Mouse (Mus musculus): ENCODE measurements around the gene 1700001O22Rik. TPM values are rescaled to one million over a fixed set of nuclear protein-coding genes. Genes with fewer than 3 reads are reported as not detected.
A peak's percentile ranks its signal among the peaks of the same experiment; 100 is the strongest.

1700001O22Rik gene
- polyA plus RNA-seq, 1 experiment from 2014 or later, result 1.8 TPM

- ATAC-seq (ENCODE audit: insufficient number of reproducible peaks, insufficient read depth, low FRiP score, low read depth), result no peak
- Histone ChIP-seq H3K36me3 (ENCODE audit: control insufficient read depth, insufficient read depth, low read length) (no peaks in the 10 kb centered on the region), H3K9ac (ENCODE audit: low read length) (no peak overlapping the region), H3K9me3 (ENCODE audit: control insufficient read depth, low read length) (no peaks in the 10 kb centered on the region), H3K27ac (replicated peaks in 1 of 2; ENCODE audit: control insufficient read depth in 1 of 2, insufficient read depth in 1 of 2, low read depth in 2 of 2, low read length in 2 of 2) (peak overlapping the region; percentile 77 to 92), H3K4me2 (ENCODE audit: low read length) (no peak overlapping the region), H3K4me1 (ENCODE audit: control insufficient read depth in 2 of 2, insufficient read depth in 2 of 2, low read length in 2 of 2) (peaks cover 21 to 30% of the 10 kb centered on the region in 2 experiments), H3K4me3 (ENCODE audit: control insufficient read depth in 1 of 2, insufficient read depth in 1 of 2, low read depth in 1 of 2, low read length in 2 of 2) (no peak overlapping the region), H3K27me3 (ENCODE audit: control insufficient read depth, insufficient read depth, low read length) (no peaks in the 10 kb centered on the region)
- WGBS, result 74% methylated on average over 8 of the region's 8 CpGs
Measured at GRCm38 (mm10) chr2:30773313-30774005, 30.0 kb downstream of the 1700001O22Rik start.

- Histone ChIP-seq H3K27me3 (ENCODE audit: control insufficient read depth, insufficient read depth, low read length) (no peaks in the 10 kb centered on the region), H3K4me1 (ENCODE audit: control insufficient read depth in 2 of 2, insufficient read depth in 2 of 2, low read length in 2 of 2) (peaks cover 21 to 33% of the 10 kb centered on the region in 2 experiments), H3K27ac (replicated peaks in 1 of 2; ENCODE audit: control insufficient read depth in 1 of 2, insufficient read depth in 1 of 2, low read depth in 2 of 2, low read length in 2 of 2) (peak overlapping the region; percentile 78 to 92), H3K9me3 (ENCODE audit: control insufficient read depth, low read length) (no peaks in the 10 kb centered on the region), H3K4me3 (ENCODE audit: control insufficient read depth in 1 of 2, insufficient read depth in 1 of 2, low read depth in 1 of 2, low read length in 2 of 2) (no peak overlapping the region), H3K4me2 (ENCODE audit: low read length) (peak overlapping the region; percentile 90), H3K36me3 (ENCODE audit: control insufficient read depth, insufficient read depth, low read length) (no peaks in the 10 kb centered on the region), H3K9ac (ENCODE audit: low read length) (peak overlapping the region; percentile 55; the same call in 1 of the 2 replicates)
- ATAC-seq (ENCODE audit: insufficient number of reproducible peaks, insufficient read depth, low FRiP score, low read depth), result peak; percentile 33
- 37% methylated on average over 15 of the region's 15 CpGs for WGBS
Measured at GRCm38 (mm10) chr2:30772581-30773312, 30.7 kb downstream of the 1700001O22Rik start.

GRCm38 (mm10) chr2:30771806-30772460 is 31.5 kb downstream of the 1700001O22Rik start:
- peaks cover 21 to 33% of the 10 kb centered on the region in 2 experiments for H3K4me1 ChIP-seq (ENCODE audit: control insufficient read depth in 2 of 2, insufficient read depth in 2 of 2, low read length in 2 of 2)
- whole genome bisulfite sequencing, result 2% methylated on average over 19 of the region's 19 CpGs

GRCm38 (mm10) chr2:30771368-30771805 is 32.1 kb downstream of the 1700001O22Rik start:
- peaks cover 21 to 33% of the 10 kb centered on the region in 2 experiments for H3K4me1 ChIP-seq (ENCODE audit: control insufficient read depth in 2 of 2, insufficient read depth in 2 of 2, low read length in 2 of 2)
- ATAC-seq (ENCODE audit: insufficient number of reproducible peaks, insufficient read depth, low FRiP score, low read depth), result 0 out of 2 replicates have a peak, but pooled peaks have one; percentile 2

More at GRCm38 (mm10) chr2:30771806-30772460, 31.5 kb downstream of the 1700001O22Rik start:
- H3K36me3 ChIP-seq (ENCODE audit: control insufficient read depth, insufficient read depth, low read length), result no peaks in the 10 kb centered on the region
- H3K9ac ChIP-seq (ENCODE audit: low read length), result peak overlapping the region; percentile 83
- no peaks in the 10 kb centered on the region for H3K9me3 ChIP-seq (ENCODE audit: control insufficient read depth, low read length)
- H3K4me3 ChIP-seq (ENCODE audit: control insufficient read depth in 1 of 2, insufficient read depth in 1 of 2, low read depth in 1 of 2, low read length in 2 of 2), result peak overlapping the region; percentile 44 to 56
- H3K4me2 ChIP-seq (ENCODE audit: low read length), result peak overlapping the region; percentile 90
- peak; percentile 61 for ATAC-seq (ENCODE audit: insufficient number of reproducible peaks, insufficient read depth, low FRiP score, low read depth)
- peak overlapping the region; percentile 78 to 92 for H3K27ac ChIP-seq (replicated peaks in 1 of 2; ENCODE audit: control insufficient read depth in 1 of 2, insufficient read depth in 1 of 2, low read depth in 2 of 2, low read length in 2 of 2)
- H3K27me3 ChIP-seq (ENCODE audit: control insufficient read depth, insufficient read depth, low read length), result no peaks in the 10 kb centered on the region

GRCm38 (mm10) chr2:30769187-30769586 is 34.3 kb downstream of the 1700001O22Rik start:
- Histone ChIP-seq H3K4me2 (ENCODE audit: low read length) (no peak overlapping the region), H3K27ac (replicated peaks in 1 of 2; ENCODE audit: control insufficient read depth in 1 of 2, insufficient read depth in 1 of 2, low read depth in 2 of 2, low read length in 2 of 2) (no peak overlapping the region), H3K4me3 (ENCODE audit: control insufficient read depth in 1 of 2, insufficient read depth in 1 of 2, low read depth in 1 of 2, low read length in 2 of 2) (no peak overlapping the region), H3K4me1 (ENCODE audit: control insufficient read depth in 2 of 2, insufficient read depth in 2 of 2, low read length in 2 of 2) (peaks cover 21 to 33% of the 10 kb centered on the region in 2 experiments), H3K36me3 (ENCODE audit: control insufficient read depth, insufficient read depth, low read length) (no peaks in the 10 kb centered on the region), H3K9me3 (ENCODE audit: control insufficient read depth, low read length) (no peaks in the 10 kb centered on the region), H3K27me3 (ENCODE audit: control insufficient read depth, insufficient read depth, low read length) (no peaks in the 10 kb centered on the region), H3K9ac (ENCODE audit: low read length) (no peak overlapping the region)
- ATAC-seq (ENCODE audit: insufficient number of reproducible peaks, insufficient read depth, low FRiP score, low read depth), result no peak
- 52% methylated on average over 6 of the region's 6 CpGs for WGBS

More at GRCm38 (mm10) chr2:30771368-30771805, 32.1 kb downstream of the 1700001O22Rik start:
- peak overlapping the region; percentile 90 for H3K4me2 ChIP-seq (ENCODE audit: low read length)
- no peaks in the 10 kb centered on the region for H3K9me3 ChIP-seq (ENCODE audit: control insufficient read depth, low read length)
- under 1% methylated on average over 42 of the region's 51 CpGs for WGBS
- H3K4me3 ChIP-seq (ENCODE audit: control insufficient read depth in 1 of 2, insufficient read depth in 1 of 2, low read depth in 1 of 2, low read length in 2 of 2), result peak overlapping the region; percentile 44 to 56
- H3K27ac ChIP-seq (replicated peaks in 1 of 2; ENCODE audit: control insufficient read depth in 1 of 2, insufficient read depth in 1 of 2, low read depth in 2 of 2, low read length in 2 of 2), result peak overlapping the region; percentile 78 to 92
- no peaks in the 10 kb centered on the region for H3K27me3 ChIP-seq (ENCODE audit: control insufficient read depth, insufficient read depth, low read length)
- H3K36me3 ChIP-seq (ENCODE audit: control insufficient read depth, insufficient read depth, low read length), result no peaks in the 10 kb centered on the region
- H3K9ac ChIP-seq (ENCODE audit: low read length), result peak overlapping the region; percentile 83

GRCm38 (mm10) chr2:30768529-30768928 is 34.9 kb downstream of the 1700001O22Rik start:
- 63% methylated on average over 5 of the region's 5 CpGs for WGBS
- H3K9ac ChIP-seq (ENCODE audit: low read length), result no peak overlapping the region
- no peak for ATAC-seq (ENCODE audit: insufficient number of reproducible peaks, insufficient read depth, low FRiP score, low read depth)

GRCm38 (mm10) chr2:30767626-30768240 is 35.7 kb downstream of the 1700001O22Rik start:
- no peak overlapping the region for H3K4me3 ChIP-seq (ENCODE audit: control insufficient read depth in 1 of 2, insufficient read depth in 1 of 2, low read depth in 1 of 2, low read length in 2 of 2)
- no peak for ATAC-seq (ENCODE audit: insufficient number of reproducible peaks, insufficient read depth, low FRiP score, low read depth)
- WGBS, result 76% methylated on average over 7 of the region's 7 CpGs
- H3K36me3 ChIP-seq (ENCODE audit: control insufficient read depth, insufficient read depth, low read length), result no peaks in the 10 kb centered on the region
- no peaks in the 10 kb centered on the region for H3K27me3 ChIP-seq (ENCODE audit: control insufficient read depth, insufficient read depth, low read length)
- H3K9ac ChIP-seq (ENCODE audit: low read length), result no peak overlapping the region
- H3K9me3 ChIP-seq (ENCODE audit: control insufficient read depth, low read length), result peaks cover 2% of the 10 kb centered on the region; the same call in 1 of the 2 replicates
- no peak overlapping the region for H3K27ac ChIP-seq (replicated peaks in 1 of 2; ENCODE audit: control insufficient read depth in 1 of 2, insufficient read depth in 1 of 2, low read depth in 2 of 2, low read length in 2 of 2)
- peaks cover 13 to 23% of the 10 kb centered on the region in 2 experiments for H3K4me1 ChIP-seq (ENCODE audit: control insufficient read depth in 2 of 2, insufficient read depth in 2 of 2, low read length in 2 of 2)
- H3K4me2 ChIP-seq (ENCODE audit: low read length), result no peak overlapping the region

More at GRCm38 (mm10) chr2:30768529-30768928, 34.9 kb downstream of the 1700001O22Rik start:
- H3K27me3 ChIP-seq (ENCODE audit: control insufficient read depth, insufficient read depth, low read length), result no peaks in the 10 kb centered on the region
- H3K4me1 ChIP-seq (ENCODE audit: control insufficient read depth in 2 of 2, insufficient read depth in 2 of 2, low read length in 2 of 2), result peaks cover 19 to 31% of the 10 kb centered on the region in 2 experiments
- H3K4me2 ChIP-seq (ENCODE audit: low read length), result no peak overlapping the region
- no peaks in the 10 kb centered on the region for H3K36me3 ChIP-seq (ENCODE audit: control insufficient read depth, insufficient read depth, low read length)
- no peaks in the 10 kb centered on the region for H3K9me3 ChIP-seq (ENCODE audit: control insufficient read depth, low read length)
- H3K27ac ChIP-seq (replicated peaks in 1 of 2; ENCODE audit: control insufficient read depth in 1 of 2, insufficient read depth in 1 of 2, low read depth in 2 of 2, low read length in 2 of 2), result no peak overlapping the region
- no peak overlapping the region for H3K4me3 ChIP-seq (ENCODE audit: control insufficient read depth in 1 of 2, insufficient read depth in 1 of 2, low read depth in 1 of 2, low read length in 2 of 2)

All from heart, embryonic 14.5 days (tissue).